Mouse (Mus musculus) forebrain, embryonic 11.5 days (tissue): Measurements from ENCODE around the gene Kctd21. TPM values are rescaled to one million over a fixed set of nuclear protein-coding genes. Genes with fewer than 3 reads are reported as not detected.
A peak's percentile ranks its signal among the peaks of the same experiment; 100 is the strongest.

Source experiments
- ATAC-seq: fragments of 200-750 bp; cut with Nextera tagmentation; replicated peaks from 2 replicates; pipeline ENCODE4 v1.8.0; 2017; ENCODE audit warnings: moderate TSS enrichment; ENCODE audit not compliant: low FRiP score
- DNase-seq: peaks from one replicate; pipeline ENCODE4 v3.0.0-alpha.2; 2017; ENCODE audit warnings: low spot score
- H3K27ac ChIP-seq: fragments of 300-500 bp; sonication (generic); 2 replicates; pipeline ENCODE4 v1.5.1; 2014; ENCODE audit warnings: low read depth, low read length
- H3K27me3 ChIP-seq: fragments of 300-500 bp; sonication (generic); 2 replicates; pipeline ENCODE4 v1.6.1; 2014; ENCODE audit warnings: mild to moderate bottlenecking, low read length, mixed read lengths; ENCODE audit not compliant: control insufficient read depth, insufficient read depth
- H3K36me3 ChIP-seq: fragments of 300-500 bp; sonication (generic); 2 replicates; pipeline ENCODE4 v1.6.1; 2014; ENCODE audit warnings: mild to moderate bottlenecking, low read length, moderate library complexity, mixed read lengths; ENCODE audit not compliant: control insufficient read depth, insufficient read depth
- H3K4me1 ChIP-seq: fragments of 300-500 bp; sonication (generic); replicated peaks from 2 replicates; pipeline ENCODE4 v1.6.1; 2014; ENCODE audit warnings: low read length, mixed read lengths; ENCODE audit not compliant: control insufficient read depth, insufficient read depth
- H3K4me2 ChIP-seq: fragments of 300-500 bp; sonication (generic); 2 replicates; pipeline ENCODE4 v1.6.1; 2014; ENCODE audit warnings: low read depth, mild to moderate bottlenecking, low read length, moderate library complexity, mixed read lengths; ENCODE audit not compliant: severe bottlenecking
- H3K4me3 ChIP-seq: fragments of 300-500 bp; sonication (generic); 2 replicates; pipeline ENCODE4 v1.5.1; 2014; ENCODE audit warnings: low read depth, low read length
- H3K9ac ChIP-seq: fragments of 300-500 bp; sonication (generic); 2 replicates; pipeline ENCODE4 v1.6.1; 2014; ENCODE audit warnings: low read length
- H3K9me3 ChIP-seq: fragments of 300-500 bp; sonication (generic); 2 replicates; pipeline ENCODE4 v1.6.1; 2016; ENCODE audit warnings: low read length, mixed read lengths; ENCODE audit not compliant: control insufficient read depth
- WGBS: fragments of 180-500 bp; shearing (Covaris S2); extraction: QIAGEN DNeasy Blood & Tissue Kit; methylation state at CpG from one replicate; pipeline ENCODE4 v1.1.7; 2014; 5-methylcytosine and 5-hydroxymethylcytosine counted together
- polyA plus RNA-seq: library from polyadenylated mRNA; unstranded; fragments of >200 nt; fragmentation: Nextera tagmentation; extraction: Ambion mirVana; gene quantifications from 2 replicates; pipeline ENCODE4 v1.2.1, GENCODE M21; 2014

The Kctd21 gene
- polyA plus RNA-seq, 1 experiment from 2014 or later, result 4.7 TPM

DNA sequence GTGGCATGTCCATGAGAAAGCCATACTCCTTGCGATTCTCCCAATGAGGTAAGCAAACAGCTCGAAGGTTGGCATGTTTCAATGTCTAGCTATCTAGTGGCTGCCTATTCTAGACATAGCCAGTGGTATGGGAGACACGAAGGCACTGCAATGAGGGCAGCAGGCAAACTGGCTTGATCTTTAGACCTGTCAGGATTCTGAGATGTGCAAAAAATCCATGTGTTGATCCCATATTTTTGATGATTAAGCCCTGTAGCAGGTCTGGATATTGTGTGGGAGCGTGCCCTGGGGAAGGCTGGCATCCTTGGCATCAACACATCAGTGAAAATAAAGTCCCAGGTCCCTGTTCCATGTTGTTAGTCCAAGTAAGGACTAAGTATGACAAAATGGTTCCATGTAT lies 56.4 kb downstream of the Kctd21 start:
- 94% methylated on average over 4 of the region's 4 CpGs for WGBS
- no peak overlapping the region for H3K27ac ChIP-seq
- H3K9me3 ChIP-seq, result no peaks in the 10 kb centered on the region
- H3K4me2 ChIP-seq, result no peak overlapping the region
- H3K4me1 ChIP-seq, result no peaks in the 10 kb centered on the region
- no peak overlapping the region for H3K9ac ChIP-seq
- no peak for ATAC-seq
- no peaks in the 10 kb centered on the region for H3K27me3 ChIP-seq
- H3K4me3 ChIP-seq, result no peak overlapping the region
- DNase-seq, result no peak
- peaks cover 5% of the 10 kb centered on the region; the same call in 1 of the 2 replicates for H3K36me3 ChIP-seq

DNA sequence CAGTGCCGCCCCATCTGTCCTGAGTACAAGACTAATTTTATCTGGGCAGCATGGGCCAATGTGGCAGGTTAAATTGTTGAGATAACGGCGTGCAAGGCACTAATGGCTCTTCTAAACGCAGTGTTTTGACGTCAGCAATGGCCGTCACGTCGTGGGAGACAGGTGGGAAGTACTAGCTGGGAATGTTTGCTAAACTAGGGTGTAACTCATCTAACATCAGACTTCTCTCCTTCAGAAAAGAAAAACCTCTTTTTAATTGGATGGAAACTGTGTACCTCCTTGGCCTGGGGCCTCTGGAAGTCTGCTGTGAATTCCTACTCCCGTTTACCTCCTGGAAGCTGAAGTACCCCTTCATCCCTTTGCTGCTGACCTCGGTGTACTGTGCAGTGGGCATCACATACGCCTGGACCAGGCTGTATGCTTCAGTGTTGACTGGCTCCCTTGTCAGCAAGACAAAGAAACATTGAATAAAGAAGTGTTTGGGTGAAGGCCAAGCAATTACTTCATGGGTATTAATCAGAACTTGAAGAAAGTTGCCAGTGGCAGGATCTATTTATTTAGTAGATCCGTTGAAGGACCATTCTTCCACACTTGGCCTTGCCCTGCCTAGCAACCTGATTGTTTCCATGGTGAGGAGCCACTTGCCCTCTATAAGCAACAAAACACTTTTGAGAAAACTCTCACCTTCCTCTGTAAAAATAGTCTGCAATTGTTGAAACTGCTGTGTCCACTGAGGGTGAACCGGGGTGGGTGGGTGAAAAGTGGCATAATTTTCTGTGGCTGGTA lies 59.4 kb downstream of the Kctd21 start:
- Histone ChIP-seq H3K27me3 (no peaks in the 10 kb centered on the region), H3K9me3 (no peaks in the 10 kb centered on the region), H3K9ac (no peak overlapping the region), H3K27ac (no peak overlapping the region), H3K4me3 (no peak overlapping the region), H3K36me3 (peaks cover 2% of the 10 kb centered on the region; the same call in 1 of the 2 replicates), H3K4me2 (no peak overlapping the region), H3K4me1 (no peaks in the 10 kb centered on the region)
- 76% methylated on average over 13 of the region's 13 CpGs for WGBS
- DNase-seq (no peak), ATAC-seq (peak; percentile 82)

DNA sequence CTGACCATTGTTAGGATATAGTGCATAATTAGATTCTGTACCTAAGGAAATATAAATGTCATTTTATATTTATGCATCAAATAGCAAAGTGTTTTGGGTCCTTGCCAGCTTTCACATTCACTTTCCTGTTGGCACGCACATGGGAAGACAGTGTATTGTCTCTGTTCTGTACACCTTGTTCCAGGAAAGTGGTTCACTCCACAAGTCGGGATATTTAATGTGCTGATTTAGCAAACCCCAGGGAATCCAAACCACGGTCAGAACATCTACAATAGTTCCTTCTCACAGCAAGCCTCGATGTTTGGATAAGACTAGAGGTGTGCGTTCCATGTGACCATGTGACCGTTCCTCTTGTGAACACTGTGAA lies 59.9 kb downstream of the Kctd21 start:
- Histone ChIP-seq H3K9me3 (no peaks in the 10 kb centered on the region), H3K4me2 (no peak overlapping the region), H3K9ac (no peak overlapping the region), H3K36me3 (peaks cover 2% of the 10 kb centered on the region; the same call in 1 of the 2 replicates), H3K4me1 (no peaks in the 10 kb centered on the region), H3K27me3 (no peaks in the 10 kb centered on the region), H3K4me3 (no peak overlapping the region), H3K27ac (no peak overlapping the region)
- WGBS, result 94% methylated on average over 6 of the region's 6 CpGs
- ATAC-seq (peak; percentile 3; the same call in 1 of the 2 replicates), DNase-seq (no peak)

DNA sequence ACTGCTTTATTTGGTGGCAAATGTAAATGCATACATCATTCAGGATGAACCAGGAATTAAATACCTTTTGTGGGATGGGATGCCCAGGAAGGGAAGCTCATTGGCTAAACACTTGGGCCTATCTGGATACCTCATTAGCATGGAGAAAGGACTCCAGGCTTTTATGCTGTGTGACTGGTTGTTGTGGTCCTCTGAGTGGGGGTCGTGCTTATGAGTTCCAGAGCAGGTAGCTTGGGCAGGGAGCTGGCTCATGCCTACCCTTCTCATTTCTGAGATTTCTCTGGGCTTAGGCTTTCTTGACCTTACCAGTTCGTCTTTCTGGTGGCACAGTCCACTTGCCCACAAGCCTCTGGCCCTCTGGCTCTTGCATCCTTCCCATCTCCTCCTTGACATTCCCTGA lies 62.2 kb downstream of the Kctd21 start:
- no peak overlapping the region for H3K27ac ChIP-seq
- H3K4me1 ChIP-seq, result no peaks in the 10 kb centered on the region
- no peaks in the 10 kb centered on the region for H3K9me3 ChIP-seq
- no peak overlapping the region for H3K4me2 ChIP-seq
- no peaks in the 10 kb centered on the region; the same call in 1 of the 2 replicates for H3K36me3 ChIP-seq
- WGBS, result 81% methylated on average over 2 of the region's 2 CpGs
- H3K9ac ChIP-seq, result no peak overlapping the region
- no peaks in the 10 kb centered on the region for H3K27me3 ChIP-seq
- DNase-seq (no peak), ATAC-seq (no peak)
- H3K4me3 ChIP-seq, result no peak overlapping the region

DNA sequence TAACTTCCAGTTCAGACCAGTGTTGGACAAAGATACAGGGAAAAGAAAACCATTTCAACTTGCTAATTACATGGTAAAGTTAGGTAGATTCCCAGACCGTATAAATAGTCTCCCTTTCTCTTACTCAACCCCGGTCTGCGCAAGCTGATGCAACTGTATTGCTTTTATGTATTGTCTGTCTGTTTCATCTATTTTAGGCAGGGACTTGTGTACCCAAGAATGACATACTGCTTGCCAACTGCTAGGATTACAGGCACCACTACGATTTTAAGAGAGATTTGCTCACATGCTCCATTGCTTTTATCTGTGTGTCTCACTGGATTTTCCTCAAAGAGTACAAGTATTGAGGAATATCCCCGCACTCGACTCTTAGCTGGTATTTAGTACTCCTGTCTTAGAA lies 66.8 kb downstream of the Kctd21 start:
- Histone ChIP-seq H3K4me1 (no peaks in the 10 kb centered on the region; the same call in 1 of the 2 replicates), H3K9ac (no peak overlapping the region), H3K9me3 (no peaks in the 10 kb centered on the region), H3K4me2 (no peak overlapping the region), H3K4me3 (no peak overlapping the region), H3K27me3 (no peaks in the 10 kb centered on the region), H3K36me3 (no peaks in the 10 kb centered on the region), H3K27ac (no peak overlapping the region)
- 91% methylated on average over 6 of the region's 6 CpGs for WGBS
- ATAC-seq (no peak), DNase-seq (no peak)

Other genes starting within 250 kb of the Kctd21 start
- gene Usp35, start 307 bp upstream of the Kctd21 start, polyA plus RNA-seq, result 2.8 and 2.9 TPM in 2 replicates
- 44.1 and 44.6 TPM in 2 replicates for gene Alg8, start 39.3 kb downstream of the Kctd21 start, polyA plus RNA-seq
- gene Ndufc2, start 67.7 kb downstream of the Kctd21 start, polyA plus RNA-seq, result 307 and 339 TPM in 2 replicates
- 0.28 TPM in 1 of 2 replicates, not detected in the other for gene Thrsp, start 85.4 kb downstream of the Kctd21 start, polyA plus RNA-seq
- 0.87 and 1.3 TPM in 2 replicates for gene Kctd14, start 119.0 kb downstream of the Kctd21 start, polyA plus RNA-seq
- gene Ints4, start 148.6 kb downstream of the Kctd21 start, polyA plus RNA-seq, result 63.4 and 71.5 TPM in 2 replicates
- gene Aamdc, start 247.2 kb downstream of the Kctd21 start, polyA plus RNA-seq, result 30.5 and 34.3 TPM in 2 replicates
- 25.7 and 25.8 TPM in 2 replicates for gene Rsf1, start 247.6 kb downstream of the Kctd21 start, polyA plus RNA-seq